In genomic region chr4:103178635-103179318, GRCm38 (mm10) we compare ENCODE assay signal across 9 mouse cellular contexts. TPM values are rescaled to one million over a fixed set of nuclear protein-coding genes. Genes with fewer than 3 reads are reported as not detected.
DNase-seq lines count a peak whose midpoint lies in the region; ATAC-seq lines count a peak whose summit lies in the region.
"Had no signal": no experiment of that assay in that cellular context is flagged by ENCODE, and none has a peak within 500 bp of the region (broad histone marks: within the 10 kb centered on the region; RNA-seq: fewer than 3 reads in every experiment).

No protein-coding gene starts in this region.

- H3K9ac ChIP-seq in embryonic facial prominence, embryonic 15.5 days: no peak overlapping the region
- H3K9ac ChIP-seq in limb, embryonic 12.5 days (replicated peaks): no peak overlapping the region
- no peak overlapping the region for H3K9ac ChIP-seq in hindbrain, embryonic 13.5 days
- H3K9ac ChIP-seq: liver, embryonic 13.5 days had no signal

- peaks cover 18% of the 10 kb centered on the region for H3K36me3 ChIP-seq in embryonic facial prominence, embryonic 15.5 days
- H3K36me3 ChIP-seq in limb, embryonic 12.5 days: peaks cover 45% of the 10 kb centered on the region
- H3K36me3 ChIP-seq in hindbrain, embryonic 13.5 days: peaks cover 21% of the 10 kb centered on the region

- WGBS in embryonic facial prominence, embryonic 15.5 days: 51% methylated on average over 7 of the region's 7 CpGs
- WGBS in limb, embryonic 12.5 days: 73% methylated on average over 7 of the region's 7 CpGs
- WGBS in hindbrain, embryonic 13.5 days: 82% methylated on average over 7 of the region's 7 CpGs

- no peak overlapping the region for H3K4me3 ChIP-seq in embryonic facial prominence, embryonic 15.5 days (replicated peaks)
- H3K4me3 ChIP-seq in limb, embryonic 12.5 days (replicated peaks): no peak overlapping the region
- no peak overlapping the region for H3K4me3 ChIP-seq in hindbrain, embryonic 13.5 days
- H3K4me3 ChIP-seq: liver, embryonic 13.5 days had no signal

- H3K4me1 ChIP-seq in embryonic facial prominence, embryonic 15.5 days: peaks cover 18% of the 10 kb centered on the region
- H3K4me1 ChIP-seq in limb, embryonic 12.5 days (replicated peaks): peaks cover 11% of the 10 kb centered on the region; the same call in 1 of the 2 replicates
- H3K4me1 ChIP-seq in hindbrain, embryonic 13.5 days (replicated peaks): peaks cover 20% of the 10 kb centered on the region
- H3K4me1 ChIP-seq: liver, embryonic 13.5 days had no signal

- no peak for ATAC-seq in embryonic facial prominence, embryonic 15.5 days (ENCODE audit: insufficient number of reproducible peaks, low FRiP score, low TSS enrichment, low read depth)
- no peak for ATAC-seq in limb, embryonic 12.5 days (ENCODE audit: insufficient number of reproducible peaks, insufficient read depth, low FRiP score, low TSS enrichment, low read depth)
- no peak for ATAC-seq in megakaryocyte, adult 5-6 weeks (ENCODE audit: poor library complexity, severe bottlenecking)
- no peak for ATAC-seq in hindbrain, embryonic 13.5 days (ENCODE audit: low FRiP score)

- no peak overlapping the region for H3K4me2 ChIP-seq in embryonic facial prominence, embryonic 15.5 days (replicated peaks)
- no peak overlapping the region for H3K4me2 ChIP-seq in limb, embryonic 12.5 days
- H3K4me2 ChIP-seq in hindbrain, embryonic 13.5 days: no peak overlapping the region
- H3K4me2 ChIP-seq: liver, embryonic 13.5 days had no signal

- no peaks in the 10 kb centered on the region for H3K9me3 ChIP-seq in embryonic facial prominence, embryonic 15.5 days (replicated peaks)
- H3K9me3 ChIP-seq in limb, embryonic 12.5 days: no peaks in the 10 kb centered on the region
- H3K9me3 ChIP-seq in hindbrain, embryonic 13.5 days: no peaks in the 10 kb centered on the region
- H3K9me3 ChIP-seq: liver, embryonic 13.5 days had no signal

- peak overlapping the region; percentile 63 for H3K27ac ChIP-seq in embryonic facial prominence, embryonic 15.5 days (replicated peaks)
- H3K27ac ChIP-seq in limb, embryonic 12.5 days: peak overlapping the region; percentile 2; the same call in 1 of the 2 replicates
- no peak overlapping the region for H3K27ac ChIP-seq in hindbrain, embryonic 13.5 days
- H3K27ac ChIP-seq: liver, embryonic 13.5 days had no signal

- no peaks in the 10 kb centered on the region for H3K27me3 ChIP-seq in embryonic facial prominence, embryonic 15.5 days
- no peaks in the 10 kb centered on the region for H3K27me3 ChIP-seq in limb, embryonic 12.5 days
- no peaks in the 10 kb centered on the region for H3K27me3 ChIP-seq in hindbrain, embryonic 13.5 days
- H3K27me3 ChIP-seq: liver, embryonic 13.5 days had no signal

- peak; percentile 6 for DNase-seq in cerebellum, adult 11 months
- no peak for DNase-seq in cerebellum, postnatal 14 days
- peak; percentile 57 for DNase-seq in heart, postnatal 4 days
- peak; percentile 37 for DNase-seq in yolk sac, embryonic 10.5 days (ENCODE audit: low spot score)
- DNase-seq: liver, embryonic 13.5 days had no signal

RNA-seq across cellular contexts. Expression of gene Slc35d1, which starts 36.2 kb away (rescaled TPM):
- 11.9 and 13.1 TPM in 2 replicates for polyA plus RNA-seq in embryonic facial prominence, embryonic 15.5 days (2015; fragmentation: Nextera tagmentation; extraction: Ambion mirVana)
- 1 to 10 TPM; 8.4 to 8.8 TPM for total RNA-seq in heart, postnatal 4 days (2021)
- 10.4 and 12.5 TPM in 2 replicates for polyA plus RNA-seq in limb, embryonic 12.5 days (2016; fragmentation: Nextera tagmentation; extraction: Ambion mirVana)
- total RNA-seq in megakaryocyte, adult 5-6 weeks (2015): 7.2 and 10.7 TPM in 2 replicates
- total RNA-seq in megakaryocyte, adult 5-6 weeks (2017): 2.7 and 4.1 TPM in 2 replicates
- 5.4 and 6.6 TPM in 2 replicates for polyA plus RNA-seq in hindbrain, embryonic 13.5 days (2015; fragmentation: Nextera tagmentation; extraction: Ambion mirVana)

Comparison
In these comparisons a context has a peak if more than half of its experiments do, and no peak if none do; other contexts are left out.
1. DNase-seq: peak in cerebellum, adult 11 months (single experiment), heart, postnatal 4 days (single experiment) and yolk sac, embryonic 10.5 days (single experiment); none in cerebellum, postnatal 14 days (0 of 2).